Mouse (Mus musculus) bone marrow, adult 2 months (tissue): ENCODE data around the gene Ube2v1. TPM values are rescaled to one million over a fixed set of nuclear protein-coding genes. Genes with fewer than 3 reads are reported as not detected.
A peak's percentile ranks its signal among the peaks of the same experiment; 100 is the strongest.

Experiments used
- H3K27ac ChIP-seq: fragments of 200-500 bp; 2 replicates; pipeline ENCODE4 v1.5.1; 2012; ENCODE audit warnings: low read depth, mild to moderate bottlenecking, control low read depth, inconsistent platforms, low read length; ENCODE audit not compliant: control insufficient read depth, poor library complexity, insufficient read depth
- H3K4me1 ChIP-seq: fragments of 200-500 bp; 2 replicates; pipeline ENCODE4 v1.6.1; 2011; ENCODE audit warnings: low read length; ENCODE audit not compliant: control insufficient read depth, insufficient read depth
- H3K4me3 ChIP-seq: fragments of 200-500 bp; replicated peaks from 2 replicates; pipeline ENCODE3; 2011; ENCODE audit warnings: mild to moderate bottlenecking, low read depth, low read length, control low read depth; ENCODE audit not compliant: control insufficient read depth
- CTCF ChIP-seq: fragments of 200-500 bp; IDR thresholded peaks from 2 replicates; pipeline ENCODE4 v1.5.1; 2011; ENCODE audit warnings: low read length, control low read depth; ENCODE audit not compliant: control insufficient read depth, insufficient read depth
- POLR2A ChIP-seq: fragments of 200-500 bp; IDR thresholded peaks from 2 replicates; pipeline ENCODE4 v1.6.1; 2011; ENCODE audit warnings: low read depth, mild to moderate bottlenecking, control low read depth, low read length, borderline replicate concordance; ENCODE audit not compliant: control insufficient read depth
- WGBS: fragments of 180-500 bp; shearing (Covaris S2); methylation state at CpG from one replicate; pipeline ENCODE4 v1.1.7; 2018; 5-methylcytosine and 5-hydroxymethylcytosine counted together
- polyA plus RNA-seq: library from polyadenylated mRNA; stranded (reverse); fragments of >200 nt; gene quantifications from 2 replicates; pipeline ENCODE4 v1.2.4, GENCODE M21; 2011; ENCODE audit warnings: low replicate concordance; ENCODE audit not compliant: missing spikeins, insufficient read depth, insufficient read length

Gene Ube2v1
- polyA plus RNA-seq, 1 experiment = 124 TPM

GRCm38 (mm10) chr2:167586976-167587375 is 44.9 kb downstream of the Ube2v1 start:
- peaks cover 5% of the 10 kb centered on the region for H3K4me1 ChIP-seq
- TF ChIP-seq POLR2A (no peak), CTCF (no peak)
- 53% methylated on average over 9 of the region's 9 CpGs for WGBS
- no peak overlapping the region for H3K4me3 ChIP-seq
- no peak overlapping the region; the same call in 1 of the 2 replicates for H3K27ac ChIP-seq

- WGBS = 74% methylated on average over 8 of the region's 8 CpGs
- Histone ChIP-seq H3K27ac (no peak overlapping the region; the same call in 1 of the 2 replicates), H3K4me3 (no peak overlapping the region), H3K4me1 (peaks cover 5% of the 10 kb centered on the region)
- no peak for TF ChIP-seq POLR2A
- no peak for TF ChIP-seq CTCF
Measured at GRCm38 (mm10) chr2:167586041-167586440, 45.9 kb downstream of the Ube2v1 start.

GRCm38 (mm10) chr2:167585273-167585672 is 46.6 kb downstream of the Ube2v1 start:
- Histone ChIP-seq H3K27ac (no peak overlapping the region), H3K4me3 (no peak overlapping the region), H3K4me1 (peaks cover 5% of the 10 kb centered on the region)
- 91% methylated on average over 2 of the region's 2 CpGs for WGBS
- no peak for TF ChIP-seq CTCF
- TF ChIP-seq POLR2A = no peak

- Histone ChIP-seq H3K27ac (no peak overlapping the region), H3K4me3 (no peak overlapping the region), H3K4me1 (peaks cover 5% of the 10 kb centered on the region)
- WGBS = 66% methylated on average over 10 of the region's 10 CpGs
- TF ChIP-seq POLR2A (no peak), CTCF (no peak)
Measured at GRCm38 (mm10) chr2:167583161-167583952, 48.5 kb downstream of the Ube2v1 start.

- Histone ChIP-seq H3K4me3 (no peak overlapping the region), H3K4me1 (peaks cover 4% of the 10 kb centered on the region; the same call in 1 of the 2 replicates), H3K27ac (peak overlapping the region; percentile 35)
- 17% methylated on average over 5 of the region's 5 CpGs for WGBS
- TF ChIP-seq POLR2A (no peak), CTCF (no peak)
Measured at GRCm38 (mm10) chr2:167578521-167578920, 53.4 kb downstream of the Ube2v1 start.

- no peak overlapping the region for H3K27ac ChIP-seq
- peaks cover 4% of the 10 kb centered on the region; the same call in 1 of the 2 replicates for H3K4me1 ChIP-seq
- no peak overlapping the region for H3K4me3 ChIP-seq
- WGBS = 75% methylated on average over 9 of the region's 9 CpGs
- TF ChIP-seq CTCF (no peak), POLR2A (no peak)
Measured at GRCm38 (mm10) chr2:167577186-167577785, 54.6 kb downstream of the Ube2v1 start.

GRCm38 (mm10) chr2:167576121-167576620 is 55.7 kb downstream of the Ube2v1 start:
- WGBS = 79% methylated on average over 8 of the region's 8 CpGs
- H3K4me3 ChIP-seq = no peak overlapping the region
- H3K27ac ChIP-seq = no peak overlapping the region
- TF ChIP-seq CTCF (no peak), POLR2A (no peak)
- peaks cover 4% of the 10 kb centered on the region; the same call in 1 of the 2 replicates for H3K4me1 ChIP-seq

GRCm38 (mm10) chr2:167575581-167575980 is 56.3 kb downstream of the Ube2v1 start:
- H3K4me3 ChIP-seq = no peak overlapping the region
- TF ChIP-seq POLR2A = no peak
- TF ChIP-seq CTCF = no peak
- 87% methylated on average over 7 of the region's 7 CpGs for WGBS
- peaks cover 4% of the 10 kb centered on the region; the same call in 1 of the 2 replicates for H3K4me1 ChIP-seq
- no peak overlapping the region for H3K27ac ChIP-seq

GRCm38 (mm10) chr2:167574814-167575213 is 57.1 kb downstream of the Ube2v1 start:
- 50% methylated on average over 9 of the region's 9 CpGs for WGBS
- H3K27ac ChIP-seq = no peak overlapping the region
- TF ChIP-seq POLR2A = no peak
- no peak for TF ChIP-seq CTCF
- peaks cover 4% of the 10 kb centered on the region; the same call in 1 of the 2 replicates for H3K4me1 ChIP-seq
- no peak overlapping the region for H3K4me3 ChIP-seq
